Mouse (Mus musculus): ENCODE results near the gene Slc27a3. TPM values are rescaled to one million over a fixed set of nuclear protein-coding genes. Genes with fewer than 3 reads are reported as not detected.

Slc27a3 gene
- polyA plus RNA-seq, 1 experiment from 2014 or later = 11.2 TPM

DNA sequence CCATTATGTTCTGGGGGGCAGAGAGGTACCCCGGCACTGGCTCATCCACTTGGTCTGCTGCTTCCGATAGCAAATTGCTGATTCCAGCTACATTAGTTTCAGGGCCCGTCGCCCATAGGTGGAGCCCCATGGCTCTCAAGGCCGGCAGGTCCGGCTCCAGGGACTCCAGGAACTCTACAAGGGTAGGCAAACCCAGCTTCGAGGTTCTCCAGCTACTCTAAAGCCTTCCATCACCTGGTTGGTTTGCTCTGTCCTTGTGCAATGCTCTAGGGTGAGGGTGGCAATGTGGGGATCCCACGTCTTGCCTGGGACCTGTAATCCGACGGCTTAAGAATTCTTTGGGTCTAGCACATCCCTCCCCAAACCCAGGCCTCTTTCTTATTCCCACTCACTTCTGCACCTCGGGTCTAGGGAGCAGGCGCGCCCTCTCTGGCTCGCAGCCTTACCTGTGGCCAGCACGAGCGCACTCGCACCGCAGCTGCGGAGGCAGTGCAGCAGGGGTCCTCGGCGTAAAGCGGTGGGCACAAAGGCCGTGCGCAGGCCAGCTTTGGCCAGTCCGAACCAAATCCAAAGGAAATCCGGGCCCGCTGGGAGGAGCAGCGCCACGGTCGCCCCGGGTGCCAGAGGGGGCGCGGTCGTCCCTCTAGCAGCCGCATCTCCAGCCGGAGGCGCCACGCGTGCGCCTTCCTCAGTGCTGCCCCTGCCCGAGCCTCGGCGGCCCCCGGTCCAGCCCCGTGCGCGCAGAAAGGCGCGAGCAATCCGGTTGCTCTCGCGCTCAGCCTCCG, 820 bp downstream of the Slc27a3 start:
- H3K9me3 ChIP-seq (replicated peaks) = no peaks in the 10 kb centered on the region
- H3K4me3 ChIP-seq = peak overlapping the region; percentile 69
- H3K9ac ChIP-seq = peak overlapping the region; percentile 87
- peak overlapping the region; percentile 84 for H3K27ac ChIP-seq
- H3K27me3 ChIP-seq = no peaks in the 10 kb centered on the region
- H3K36me3 ChIP-seq (ENCODE audit: poor library complexity, severe bottlenecking) = peaks cover 45% of the 10 kb centered on the region
- H3K4me1 ChIP-seq = peaks cover 39% of the 10 kb centered on the region
- peak; percentile 72 for ATAC-seq
- 3% methylated on average over 53 of the region's 53 CpGs for WGBS
- H3K4me2 ChIP-seq = peak overlapping the region; percentile 99

DNA sequence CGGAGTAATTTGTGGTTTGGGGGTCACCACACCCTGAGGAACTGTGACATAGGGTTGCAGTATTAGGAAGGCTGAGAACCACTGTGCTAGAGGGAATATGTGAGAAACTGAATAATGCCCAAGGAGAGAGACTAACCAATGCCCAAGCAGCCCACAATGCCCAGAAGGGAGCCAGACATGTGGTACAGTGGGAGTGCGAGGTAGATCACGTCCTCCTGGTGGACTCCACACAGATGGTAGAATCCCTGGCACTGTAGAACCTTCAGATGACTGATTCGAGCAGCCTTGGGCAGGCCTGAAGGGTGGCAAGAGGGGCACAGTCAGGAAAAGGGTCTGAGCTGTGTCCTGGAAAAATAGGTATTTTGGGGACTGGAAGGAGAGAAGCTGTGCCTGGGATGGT, 1.5 kb downstream of the Slc27a3 start:
- H3K9me3 ChIP-seq (replicated peaks) = no peaks in the 10 kb centered on the region
- WGBS = 80% methylated on average over 4 of the region's 4 CpGs
- H3K9ac ChIP-seq = peak overlapping the region; percentile 87; the same call in 1 of the 2 replicates
- no peak for ATAC-seq
- H3K27me3 ChIP-seq = no peaks in the 10 kb centered on the region
- peak overlapping the region; percentile 99 for H3K4me2 ChIP-seq
- H3K36me3 ChIP-seq (ENCODE audit: poor library complexity, severe bottlenecking) = peaks cover 37% of the 10 kb centered on the region
- no peak overlapping the region for H3K27ac ChIP-seq
- H3K4me3 ChIP-seq = peak overlapping the region; percentile 69
- H3K4me1 ChIP-seq = peaks cover 39% of the 10 kb centered on the region

DNA sequence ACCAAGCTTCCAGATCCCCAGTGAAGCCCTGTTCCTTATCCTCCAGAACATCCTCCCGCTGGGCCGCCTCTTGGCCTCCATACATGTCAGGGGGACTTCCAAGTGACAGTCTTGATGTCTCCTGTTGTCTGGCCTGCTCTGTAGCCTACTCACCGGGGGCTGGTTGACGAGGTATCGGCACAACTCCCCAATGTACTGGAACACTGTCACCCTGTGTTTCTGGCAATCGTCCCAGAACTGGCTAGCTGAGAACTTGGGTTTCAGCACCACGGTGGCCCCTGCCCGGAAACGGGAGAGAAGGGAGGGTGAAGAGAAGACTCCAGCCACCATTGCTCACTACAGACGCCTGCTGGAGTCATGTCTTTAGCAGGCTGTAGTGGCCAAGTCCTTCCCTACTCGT, 2.3 kb downstream of the Slc27a3 start:
- peak overlapping the region; percentile 99 for H3K4me2 ChIP-seq
- peak overlapping the region; percentile 87 for H3K9ac ChIP-seq
- ATAC-seq = no peak

DNA sequence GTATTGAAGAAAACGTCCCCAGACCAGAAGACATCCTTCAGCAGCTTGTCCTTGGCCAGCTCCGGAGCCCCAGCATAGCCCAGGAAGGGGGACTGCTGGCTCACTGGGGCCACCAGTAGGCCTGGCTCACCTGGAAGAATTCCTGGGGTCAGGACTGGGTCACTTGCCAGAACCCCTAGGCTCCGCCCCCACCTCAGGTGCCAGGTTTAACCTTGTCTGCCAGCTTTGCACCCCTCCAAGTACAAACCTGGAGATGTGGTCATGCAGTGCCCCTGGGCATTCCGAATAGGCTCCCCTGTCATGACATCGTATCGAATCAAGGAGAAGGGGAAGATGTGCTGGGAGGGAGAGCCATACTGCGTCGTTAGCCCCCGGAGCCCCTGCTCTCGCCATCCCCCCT, 2.9 kb downstream of the Slc27a3 start:
- no peak overlapping the region for H3K9ac ChIP-seq

More for the DNA sequence above, 2.3 kb downstream of the Slc27a3 start:
- H3K4me1 ChIP-seq = peaks cover 39% of the 10 kb centered on the region
- no peaks in the 10 kb centered on the region for H3K9me3 ChIP-seq (replicated peaks)
- peak overlapping the region; percentile 10; the same call in 1 of the 2 replicates for H3K4me3 ChIP-seq
- peaks cover 30% of the 10 kb centered on the region for H3K36me3 ChIP-seq (ENCODE audit: poor library complexity, severe bottlenecking)
- H3K27me3 ChIP-seq = no peaks in the 10 kb centered on the region
- no peak overlapping the region for H3K27ac ChIP-seq
- 58% methylated on average over 11 of the region's 11 CpGs for WGBS

DNA sequence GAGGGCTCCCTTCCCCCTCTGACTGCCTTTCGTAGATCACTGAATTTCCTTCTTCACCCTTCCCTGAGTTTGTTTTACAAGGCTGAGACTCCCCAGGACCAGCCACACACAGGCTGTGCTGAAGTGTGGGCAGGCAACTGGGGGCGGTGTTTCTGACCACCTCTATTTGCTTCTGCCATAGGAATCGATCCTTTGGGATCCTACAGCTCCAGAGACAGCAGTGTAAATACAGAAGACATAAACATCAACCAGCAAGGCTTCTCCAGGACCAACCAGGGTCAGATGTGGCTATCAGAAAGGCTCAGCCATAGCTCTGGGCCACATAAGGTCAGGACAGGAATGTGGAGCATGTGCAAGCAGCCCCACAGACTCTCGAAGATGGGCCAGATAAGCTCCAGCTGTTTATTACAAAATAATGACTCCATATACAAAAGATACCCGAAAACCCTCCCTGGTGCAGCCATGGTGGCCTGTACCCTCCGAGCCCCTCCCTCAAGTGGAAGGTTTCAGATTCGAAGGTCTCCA, 4.8 kb downstream of the Slc27a3 start:
- Histone ChIP-seq H3K36me3 (ENCODE audit: poor library complexity, severe bottlenecking) (peaks cover 12% of the 10 kb centered on the region), H3K4me3 (no peak overlapping the region), H3K27ac (no peak overlapping the region), H3K9ac (no peak overlapping the region), H3K4me1 (peaks cover 30% of the 10 kb centered on the region), H3K9me3 (replicated peaks) (no peaks in the 10 kb centered on the region), H3K27me3 (no peaks in the 10 kb centered on the region), H3K4me2 (no peak overlapping the region)
- no peak for ATAC-seq
- WGBS = 87% methylated on average over 7 of the region's 7 CpGs

More for the DNA sequence above, 2.9 kb downstream of the Slc27a3 start:
- Histone ChIP-seq H3K27me3 (no peaks in the 10 kb centered on the region), H3K9me3 (replicated peaks) (no peaks in the 10 kb centered on the region), H3K4me1 (peaks cover 39% of the 10 kb centered on the region), H3K4me2 (no peak overlapping the region), H3K4me3 (no peak overlapping the region), H3K36me3 (ENCODE audit: poor library complexity, severe bottlenecking) (peaks cover 24% of the 10 kb centered on the region), H3K27ac (no peak overlapping the region)
- no peak for ATAC-seq
- WGBS = 96% methylated on average over 10 of the region's 10 CpGs

DNA sequence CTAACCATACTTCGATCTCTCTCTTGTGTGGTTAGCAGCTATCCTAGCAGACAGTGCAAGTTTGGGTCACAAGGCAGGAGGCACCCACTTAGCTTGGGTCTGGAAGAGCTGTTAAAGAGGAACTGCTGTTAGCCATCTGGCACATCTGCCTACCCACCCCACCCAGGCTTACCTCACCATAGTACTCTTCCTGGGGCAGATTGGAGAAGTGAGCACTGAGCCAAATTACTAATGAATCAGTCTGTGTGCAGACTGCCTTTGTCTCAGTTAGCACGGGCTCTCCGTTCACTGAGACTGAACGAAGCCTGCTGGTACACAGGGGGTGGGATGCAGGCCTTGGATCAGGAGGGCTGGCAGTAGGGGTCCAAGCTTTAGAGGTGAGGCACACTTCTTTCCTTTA, 6.0 kb downstream of the Slc27a3 start:
- Histone ChIP-seq H3K27me3 (no peaks in the 10 kb centered on the region), H3K4me1 (peaks cover 19% of the 10 kb centered on the region), H3K4me3 (no peak overlapping the region), H3K9ac (no peak overlapping the region; the same call in 1 of the 2 replicates), H3K4me2 (no peak overlapping the region), H3K27ac (peak overlapping the region; percentile 54; the same call in 1 of the 2 replicates), H3K9me3 (replicated peaks) (no peaks in the 10 kb centered on the region), H3K36me3 (ENCODE audit: poor library complexity, severe bottlenecking) (peaks cover 12% of the 10 kb centered on the region)
- 50% methylated on average over 4 of the region's 4 CpGs for WGBS
- ATAC-seq = peak; percentile 37; the same call in 1 of the 2 replicates

DNA sequence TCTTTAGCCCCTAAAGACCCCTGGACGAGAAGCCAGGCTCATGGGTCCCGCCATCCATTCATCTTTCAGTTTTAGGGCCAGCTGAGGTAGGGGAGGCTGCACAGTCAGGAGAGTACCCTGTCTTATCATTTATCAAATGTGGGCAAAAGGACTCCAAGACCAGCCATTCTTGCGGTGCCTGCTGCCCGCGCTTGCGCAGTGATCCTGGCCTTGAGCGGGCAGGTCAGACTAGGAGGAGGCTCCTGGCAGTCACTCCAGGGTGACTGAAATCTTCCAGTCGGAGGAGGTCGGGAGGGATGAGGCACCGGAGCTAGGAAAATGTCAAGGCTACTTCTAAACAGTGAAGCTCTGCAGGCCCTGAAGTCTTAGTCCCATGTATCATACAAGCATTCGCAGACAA, 8.0 kb downstream of the Slc27a3 start:
- Histone ChIP-seq H3K4me2 (no peak overlapping the region), H3K9me3 (replicated peaks) (no peaks in the 10 kb centered on the region), H3K4me1 (no peaks in the 10 kb centered on the region; the same call in 1 of the 2 replicates), H3K4me3 (no peak overlapping the region), H3K27ac (no peak overlapping the region), H3K36me3 (ENCODE audit: poor library complexity, severe bottlenecking) (peaks cover 10% of the 10 kb centered on the region), H3K9ac (no peak overlapping the region), H3K27me3 (no peaks in the 10 kb centered on the region)
- ATAC-seq = no peak
- 76% methylated on average over 11 of the region's 11 CpGs for WGBS

DNA sequence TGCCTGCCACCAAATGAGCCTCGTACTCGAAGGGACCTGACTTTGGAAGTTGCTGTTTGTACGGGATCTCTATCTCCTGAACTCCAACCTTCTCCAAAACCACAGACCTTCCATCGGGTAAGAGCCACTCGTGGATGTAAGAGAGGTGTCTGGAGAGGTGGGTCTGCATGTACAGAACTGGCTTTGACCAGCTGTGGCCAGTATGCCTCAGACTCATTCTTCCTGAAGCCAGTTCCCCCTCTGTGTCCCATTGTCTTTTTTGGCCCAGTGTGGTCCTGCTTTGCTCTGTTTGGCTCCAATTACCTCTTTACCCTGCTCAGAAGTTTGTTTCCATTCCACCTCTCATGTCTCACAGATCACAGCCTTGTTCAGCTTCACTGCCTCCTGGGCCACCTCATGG, 11.2 kb downstream of the Slc27a3 start:
- 79% methylated on average over 5 of the region's 5 CpGs for WGBS
- no peak overlapping the region for H3K4me2 ChIP-seq

DNA sequence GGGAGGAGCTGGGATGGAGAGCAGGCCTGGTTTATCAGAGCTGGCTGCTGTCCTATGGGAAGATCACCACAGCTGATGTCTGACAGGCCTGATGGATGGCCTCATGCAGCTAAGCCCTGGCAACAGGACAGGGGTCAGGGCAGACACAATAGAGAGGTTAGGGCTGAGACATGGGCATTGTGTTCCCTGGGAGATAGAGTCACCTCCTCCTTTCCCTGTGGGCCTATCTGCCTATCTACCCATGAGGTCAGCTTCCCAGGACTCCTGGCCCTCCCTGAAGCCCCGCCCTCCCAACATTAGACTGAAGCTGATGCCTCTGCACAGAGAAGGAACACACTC, 13.5 kb downstream of the Slc27a3 start:
- no peak overlapping the region for H3K9ac ChIP-seq
- H3K4me3 ChIP-seq = no peak overlapping the region
- H3K27ac ChIP-seq = no peak overlapping the region
- no peak overlapping the region for H3K4me2 ChIP-seq
- H3K4me1 ChIP-seq = no peaks in the 10 kb centered on the region
- H3K9me3 ChIP-seq (replicated peaks) = no peaks in the 10 kb centered on the region
- ATAC-seq = no peak
- H3K36me3 ChIP-seq (ENCODE audit: poor library complexity, severe bottlenecking) = no peaks in the 10 kb centered on the region
- no peaks in the 10 kb centered on the region for H3K27me3 ChIP-seq
- 30% methylated on average over 1 of the region's 1 CpGs for WGBS

More for the DNA sequence above, 11.2 kb downstream of the Slc27a3 start:
- ATAC-seq = no peak
- no peaks in the 10 kb centered on the region for H3K4me1 ChIP-seq
- no peak overlapping the region for H3K9ac ChIP-seq
- H3K4me3 ChIP-seq = no peak overlapping the region
- H3K9me3 ChIP-seq (replicated peaks) = no peaks in the 10 kb centered on the region
- H3K36me3 ChIP-seq (ENCODE audit: poor library complexity, severe bottlenecking) = no peaks in the 10 kb centered on the region
- H3K27me3 ChIP-seq = no peaks in the 10 kb centered on the region
- H3K27ac ChIP-seq = no peak overlapping the region

DNA sequence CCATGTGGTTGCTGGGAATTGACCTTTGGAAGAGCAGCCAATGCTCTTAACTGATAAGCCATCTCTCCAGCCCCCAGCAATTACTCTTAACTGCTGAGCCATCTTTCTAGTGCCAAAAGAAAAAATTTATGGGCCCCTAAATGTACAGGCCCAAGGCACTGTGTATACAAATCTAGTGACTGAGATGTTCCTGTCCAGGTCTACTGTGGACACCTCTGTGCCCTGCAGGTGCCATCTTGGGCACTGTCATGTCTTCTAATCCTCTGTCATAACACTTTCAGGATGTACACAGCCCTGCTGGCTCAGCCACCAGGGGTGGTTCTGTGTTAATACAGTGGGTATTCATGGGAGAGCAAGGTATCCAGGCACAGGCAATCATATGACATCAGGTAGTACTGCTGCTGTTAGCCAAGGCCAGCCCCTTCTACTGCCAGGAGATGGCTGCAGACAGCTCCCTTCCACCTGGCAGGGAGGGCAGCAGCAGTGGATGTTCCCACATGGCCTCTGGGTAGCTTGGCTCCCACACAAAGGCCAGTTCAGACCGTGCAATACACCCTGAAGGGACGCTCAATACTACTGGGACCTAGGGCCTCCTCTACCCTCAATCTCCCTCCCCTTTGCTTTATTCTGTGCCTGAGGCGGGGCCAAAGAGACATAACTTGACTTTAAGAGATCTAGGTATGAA, 14.0 kb downstream of the Slc27a3 start:
- Histone ChIP-seq H3K9me3 (replicated peaks) (no peaks in the 10 kb centered on the region), H3K27ac (no peak overlapping the region), H3K27me3 (no peaks in the 10 kb centered on the region), H3K36me3 (ENCODE audit: poor library complexity, severe bottlenecking) (no peaks in the 10 kb centered on the region), H3K4me3 (no peak overlapping the region), H3K4me2 (no peak overlapping the region), H3K9ac (no peak overlapping the region), H3K4me1 (no peaks in the 10 kb centered on the region)
- WGBS = 39% methylated on average over 3 of the region's 3 CpGs
- no peak for ATAC-seq

DNA sequence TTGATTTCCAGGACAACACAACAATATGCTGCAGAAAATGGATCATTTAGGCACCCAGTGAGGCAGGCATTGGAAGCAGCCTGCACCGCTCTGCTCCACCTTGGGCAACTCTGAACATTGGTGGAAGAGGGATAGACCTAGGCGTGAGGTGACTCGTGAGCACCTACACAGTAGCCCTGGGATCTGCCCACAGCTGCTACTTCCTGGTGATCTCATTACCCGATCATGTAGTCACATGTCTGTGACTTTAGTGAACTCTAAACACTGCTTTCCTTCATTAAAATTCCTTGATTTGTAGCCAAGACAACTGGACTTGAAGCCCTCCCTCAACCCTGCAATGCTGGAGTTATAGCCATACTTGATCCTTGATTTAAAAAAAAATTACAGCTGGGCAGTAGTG, 15.4 kb downstream of the Slc27a3 start:
- no peak overlapping the region for H3K4me2 ChIP-seq
- no peaks in the 10 kb centered on the region for H3K9me3 ChIP-seq (replicated peaks)
- H3K36me3 ChIP-seq (ENCODE audit: poor library complexity, severe bottlenecking) = no peaks in the 10 kb centered on the region
- H3K4me3 ChIP-seq = no peak overlapping the region
- no peaks in the 10 kb centered on the region for H3K4me1 ChIP-seq
- WGBS = 83% methylated on average over 4 of the region's 4 CpGs
- no peaks in the 10 kb centered on the region for H3K27me3 ChIP-seq
- no peak overlapping the region for H3K27ac ChIP-seq
- H3K9ac ChIP-seq = no peak overlapping the region
- no peak for ATAC-seq

DNA sequence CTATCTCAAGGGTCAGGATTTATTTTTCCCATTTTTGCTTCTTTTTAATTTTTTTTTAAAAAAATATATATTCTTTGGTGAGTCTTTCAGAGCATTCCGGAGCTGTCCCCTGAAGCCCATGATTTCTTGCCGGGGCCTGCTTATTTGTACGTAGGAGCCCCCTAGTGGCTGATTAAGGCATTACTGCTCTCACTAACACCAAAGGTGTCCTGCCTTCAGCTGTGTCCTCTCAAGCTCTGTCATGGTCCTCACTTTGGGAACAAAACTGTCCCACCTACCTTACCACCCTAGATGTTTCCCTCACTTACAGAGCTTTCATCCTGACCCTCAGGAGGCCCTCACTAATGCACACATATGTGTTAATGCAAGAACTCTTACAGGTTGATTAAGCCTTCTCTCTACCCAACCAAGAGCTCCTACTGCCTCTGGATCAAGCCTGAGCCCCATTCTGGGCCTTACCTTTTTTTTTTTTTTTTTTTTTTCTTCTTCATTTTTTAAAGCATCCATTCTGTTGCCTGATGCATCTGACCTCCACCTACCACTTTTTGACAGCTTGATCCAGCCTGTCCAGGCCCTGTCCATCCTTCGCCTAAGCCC, 16.2 kb downstream of the Slc27a3 start:
- no peaks in the 10 kb centered on the region for H3K9me3 ChIP-seq (replicated peaks)
- no peak overlapping the region for H3K27ac ChIP-seq
- H3K27me3 ChIP-seq = no peaks in the 10 kb centered on the region
- 30% methylated on average over 4 of the region's 4 CpGs for WGBS
- H3K4me1 ChIP-seq = peaks cover 6% of the 10 kb centered on the region; the same call in 1 of the 2 replicates
- H3K36me3 ChIP-seq (ENCODE audit: poor library complexity, severe bottlenecking) = no peaks in the 10 kb centered on the region
- ATAC-seq = peak; percentile 76
- no peak overlapping the region for H3K4me3 ChIP-seq
- H3K4me2 ChIP-seq = no peak overlapping the region
- no peak overlapping the region for H3K9ac ChIP-seq

Data from forebrain, embryonic 13.5 days (tissue).